23 mouse cellular contexts compared by ENCODE assay signal in genomic region chr4:101883641-101884040, GRCm38 (mm10). TPM values are rescaled to one million over a fixed set of nuclear protein-coding genes. Genes with fewer than 3 reads are reported as not detected.
"Had no signal": no experiment of that assay in that cellular context is flagged by ENCODE, and none has a peak within 500 bp of the region (broad histone marks: within the 10 kb centered on the region; RNA-seq: fewer than 3 reads in every experiment).

No protein-coding gene starts in this region.

- H3K9me3 ChIP-seq: midbrain, embryonic 10.5 days; midbrain, embryonic 13.5 days; midbrain, embryonic 15.5 days; neural tube, embryonic 12.5 days; stomach, embryonic 15.5 days had no signal

- DNase-seq: lung, adult 18-20 months; lung, embryonic 14.5 days; lung, postnatal 10 days; lung, postnatal 4 days; right cerebral cortex, postnatal 14 days; thymus, adult 2 months; thymus, postnatal 36 days had no signal

- H3K4me2 ChIP-seq: lung, embryonic 14.5 days; midbrain, embryonic 13.5 days; midbrain, embryonic 15.5 days; neural tube, embryonic 12.5 days; stomach, embryonic 15.5 days had no signal

- ATAC-seq: midbrain, embryonic 13.5 days; midbrain, embryonic 15.5 days had no signal

- H3K4me1 ChIP-seq: midbrain, embryonic 10.5 days; midbrain, embryonic 13.5 days; midbrain, embryonic 15.5 days; neural tube, embryonic 12.5 days; stomach, embryonic 15.5 days had no signal

- H3K9ac ChIP-seq: lung, embryonic 14.5 days; midbrain, embryonic 13.5 days; midbrain, embryonic 15.5 days; neural tube, embryonic 12.5 days; stomach, embryonic 15.5 days had no signal

- H3K4me3 ChIP-seq: midbrain, embryonic 10.5 days; midbrain, embryonic 13.5 days; midbrain, embryonic 15.5 days; neural tube, embryonic 12.5 days; stomach, embryonic 15.5 days had no signal

- H3K27me3 ChIP-seq: midbrain, embryonic 13.5 days; midbrain, embryonic 15.5 days; neural tube, embryonic 12.5 days; stomach, embryonic 15.5 days had no signal

- H3K27ac ChIP-seq: midbrain, embryonic 10.5 days; midbrain, embryonic 13.5 days; midbrain, embryonic 15.5 days; neural tube, embryonic 12.5 days; stomach, embryonic 15.5 days; stomach, postnatal 0 days had no signal

- H3K36me3 ChIP-seq: midbrain, embryonic 10.5 days; midbrain, embryonic 13.5 days; midbrain, embryonic 15.5 days; neural tube, embryonic 12.5 days; stomach, embryonic 15.5 days had no signal

RNA-seq across cellular contexts. Expression of gene C130073F10Rik, which starts 9.9 kb away (rescaled TPM):
- total RNA-seq: megakaryocyte, adult 5-6 weeks; megakaryocyte-erythroid progenitor cell, adult 5-6 weeks; midbrain, postnatal 0 days; monocyte, adult 5-6 weeks; neutrophil, adult 5-6 weeks had no signal
- polyA plus RNA-seq: liver, embryonic 16.5 days; lung, embryonic 14.5 days; midbrain, embryonic 10.5 days; midbrain, embryonic 13.5 days; midbrain, embryonic 15.5 days; midbrain, postnatal 0 days; neural tube, embryonic 12.5 days; neural tube, embryonic 14.5 days; spleen, adult 2 months; stomach, embryonic 15.5 days; stomach, postnatal 0 days; testis, adult 2 months; thymus, adult 2 months had no signal

RNA-seq across cellular contexts. Expression of gene Gm12800, which starts 25.3 kb away (rescaled TPM):
- total RNA-seq: megakaryocyte, adult 5-6 weeks; megakaryocyte-erythroid progenitor cell, adult 5-6 weeks; midbrain, postnatal 0 days; monocyte, adult 5-6 weeks; neutrophil, adult 5-6 weeks had no signal
- polyA plus RNA-seq: liver, embryonic 16.5 days; lung, embryonic 14.5 days; lung, embryonic 16.5 days; midbrain, embryonic 10.5 days; midbrain, embryonic 13.5 days; midbrain, embryonic 15.5 days; midbrain, postnatal 0 days; neural tube, embryonic 12.5 days; neural tube, embryonic 14.5 days; spleen, adult 2 months; stomach, embryonic 15.5 days; stomach, postnatal 0 days; testis, adult 2 months; thymus, adult 2 months had no signal

RNA-seq across cellular contexts. Expression of gene B020004J07Rik, which starts 39.8 kb away (rescaled TPM):
- total RNA-seq: megakaryocyte, adult 5-6 weeks; megakaryocyte-erythroid progenitor cell, adult 5-6 weeks; midbrain, postnatal 0 days; monocyte, adult 5-6 weeks; neutrophil, adult 5-6 weeks had no signal
- polyA plus RNA-seq: liver, embryonic 16.5 days; lung, embryonic 14.5 days; lung, embryonic 16.5 days; midbrain, embryonic 10.5 days; midbrain, embryonic 13.5 days; midbrain, embryonic 15.5 days; midbrain, postnatal 0 days; neural tube, embryonic 12.5 days; neural tube, embryonic 14.5 days; spleen, adult 2 months; stomach, embryonic 15.5 days; stomach, postnatal 0 days; testis, adult 2 months; thymus, adult 2 months had no signal

RNA-seq across cellular contexts. Expression of gene Gm12794, which starts 56.6 kb away (rescaled TPM):
- total RNA-seq: megakaryocyte, adult 5-6 weeks; megakaryocyte-erythroid progenitor cell, adult 5-6 weeks; midbrain, postnatal 0 days; monocyte, adult 5-6 weeks; neutrophil, adult 5-6 weeks had no signal
- polyA plus RNA-seq: liver, embryonic 16.5 days; lung, embryonic 14.5 days; lung, embryonic 16.5 days; midbrain, embryonic 10.5 days; midbrain, embryonic 13.5 days; midbrain, embryonic 15.5 days; midbrain, postnatal 0 days; neural tube, embryonic 12.5 days; neural tube, embryonic 14.5 days; spleen, adult 2 months; stomach, embryonic 15.5 days; stomach, postnatal 0 days; testis, adult 2 months; thymus, adult 2 months had no signal
